Mouse (Mus musculus): ENCODE measurements around the gene Ctrb1. TPM values are rescaled to one million over a fixed set of nuclear protein-coding genes. Genes with fewer than 3 reads are reported as not detected.
A peak's percentile ranks its signal among the peaks of the same experiment; 100 is the strongest.
"Not testable (repeated sequence)": the region's sequence is repeated elsewhere in the genome, so short reads cannot be mapped to it uniquely, and the experiment has no call there.

Ctrb1 gene
- total RNA-seq, 2 experiments from 2014 or later: not detected

DNA sequence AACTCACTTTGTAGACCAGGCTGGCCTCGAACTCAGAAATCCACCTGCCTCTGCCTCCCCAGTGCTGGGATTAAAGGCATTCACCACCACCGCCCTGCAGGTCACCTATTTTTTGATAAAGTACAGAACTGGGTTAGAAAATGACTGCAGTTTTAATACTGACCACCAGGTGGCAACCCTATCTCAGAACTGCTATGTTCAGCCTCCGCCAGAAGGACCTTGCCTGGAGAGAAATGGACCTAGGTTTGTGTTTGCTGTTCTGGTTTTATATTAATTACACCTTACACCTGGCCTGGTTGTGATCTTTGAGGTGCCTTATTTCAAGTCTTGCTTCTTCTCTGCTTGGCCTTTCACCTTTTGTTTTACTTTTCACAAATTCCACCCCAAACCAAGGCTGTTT lies 12.7 kb downstream of the Ctrb1 start:
- Histone ChIP-seq H3K27ac (no peak overlapping the region), H3K4me3 (no peak overlapping the region)
- intact Hi-C loops (cut with DNase I): loop anchor here (1.0 to 2.0 kb wide), 2 partner anchors 133 to 157 kb away; no protein-coding TSS in a partner anchor
- peak; percentile 61 to 63 for DNase-seq (ENCODE audit: extremely low spot score in 1 of 2, low spot score in 2 of 2)
- peak; percentile 87 for TF ChIP-seq CTCF (IDR thresholded peaks at IDR 0.05)

DNA sequence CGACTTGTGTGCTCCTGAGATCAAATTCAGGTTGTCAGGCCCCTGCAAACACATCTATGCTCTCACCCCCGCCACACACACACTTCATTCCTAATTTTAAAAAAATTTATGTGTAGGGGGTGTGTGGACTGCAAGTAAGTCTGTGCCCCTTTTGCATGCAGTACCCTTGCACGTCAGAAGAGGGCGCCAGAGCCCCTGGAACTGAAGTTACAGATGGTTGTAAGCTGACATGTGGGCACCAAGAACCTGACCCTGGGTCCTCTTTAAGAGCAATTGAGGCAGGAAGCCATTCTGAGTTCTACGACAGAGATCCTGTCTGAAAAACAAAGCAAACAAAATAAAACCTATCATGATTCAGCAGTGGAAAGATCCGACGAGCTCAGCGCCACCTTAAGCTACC lies 14.6 kb downstream of the Ctrb1 start:
- DNase-seq (ENCODE audit: extremely low spot score in 1 of 2, low spot score in 2 of 2): no peak
- TF ChIP-seq CTCF (IDR thresholded peaks at IDR 0.05): peak; percentile 48
- Histone ChIP-seq H3K27ac (no peak overlapping the region), H3K4me3 (no peak overlapping the region)
- intact Hi-C loops (cut with DNase I): no loop called here

DNA sequence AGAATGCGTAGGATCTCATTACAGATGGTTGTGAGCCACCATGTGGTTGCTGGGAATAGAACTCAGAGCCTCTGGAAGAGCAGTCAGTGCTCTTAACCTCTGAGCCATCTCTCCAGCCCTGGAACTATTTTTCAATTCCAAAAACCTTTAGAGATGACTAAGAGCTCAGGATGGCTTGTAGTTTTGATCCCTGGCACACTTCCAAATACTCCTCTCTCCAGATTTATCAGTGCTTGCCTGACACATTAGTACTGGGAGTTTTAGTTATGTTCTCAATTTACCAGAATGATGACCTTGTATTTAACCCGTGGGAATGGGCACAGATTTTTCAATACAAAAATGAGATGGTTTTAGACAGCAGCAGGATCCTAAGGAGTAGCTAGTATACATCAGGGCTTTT lies 24.1 kb downstream of the Ctrb1 start:
- intact Hi-C loops (cut with DNase I): loop anchor here (10.0 kb wide), 1 partner anchor 322 kb away; no protein-coding TSS in a partner anchor

DNA sequence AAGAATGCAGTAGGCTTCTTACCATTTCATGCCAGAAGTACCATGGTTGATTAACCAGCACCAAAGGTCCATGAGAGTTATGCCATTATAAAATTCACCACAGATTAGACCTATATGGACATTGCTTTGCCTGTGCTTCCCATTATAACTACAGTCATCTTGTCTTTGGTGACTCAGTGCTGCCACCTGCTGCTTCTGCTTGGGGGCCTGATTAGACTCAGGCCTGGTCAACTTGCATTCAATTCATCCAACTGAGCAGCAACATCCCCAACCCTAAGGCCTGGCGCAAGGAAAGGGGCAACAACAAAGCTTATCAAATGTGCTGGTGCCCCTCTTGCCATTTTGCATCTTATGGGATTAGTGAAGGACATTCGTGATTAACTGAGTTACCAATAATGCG lies 28.3 kb downstream of the Ctrb1 start:
- peak; percentile 82 for TF ChIP-seq CTCF (IDR thresholded peaks at IDR 0.05)
- Histone ChIP-seq H3K4me3 (no peak overlapping the region), H3K27ac (no peak overlapping the region)
- intact Hi-C loops (cut with DNase I): loop anchor here (1.0 to 10.0 kb wide), 3 partner anchors 126 to 318 kb away; partner anchors contain the start of gene Znrf1
- DNase-seq (ENCODE audit: extremely low spot score in 1 of 2, low spot score in 2 of 2): peak; percentile 67 to 82

More for the DNA sequence above, 24.1 kb downstream of the Ctrb1 start:
- Histone ChIP-seq H3K4me3 (no peak overlapping the region), H3K27ac (no peak overlapping the region)
- no peak for DNase-seq (ENCODE audit: extremely low spot score in 1 of 2, low spot score in 2 of 2)
- no peak for TF ChIP-seq CTCF (IDR thresholded peaks at IDR 0.05)

DNA sequence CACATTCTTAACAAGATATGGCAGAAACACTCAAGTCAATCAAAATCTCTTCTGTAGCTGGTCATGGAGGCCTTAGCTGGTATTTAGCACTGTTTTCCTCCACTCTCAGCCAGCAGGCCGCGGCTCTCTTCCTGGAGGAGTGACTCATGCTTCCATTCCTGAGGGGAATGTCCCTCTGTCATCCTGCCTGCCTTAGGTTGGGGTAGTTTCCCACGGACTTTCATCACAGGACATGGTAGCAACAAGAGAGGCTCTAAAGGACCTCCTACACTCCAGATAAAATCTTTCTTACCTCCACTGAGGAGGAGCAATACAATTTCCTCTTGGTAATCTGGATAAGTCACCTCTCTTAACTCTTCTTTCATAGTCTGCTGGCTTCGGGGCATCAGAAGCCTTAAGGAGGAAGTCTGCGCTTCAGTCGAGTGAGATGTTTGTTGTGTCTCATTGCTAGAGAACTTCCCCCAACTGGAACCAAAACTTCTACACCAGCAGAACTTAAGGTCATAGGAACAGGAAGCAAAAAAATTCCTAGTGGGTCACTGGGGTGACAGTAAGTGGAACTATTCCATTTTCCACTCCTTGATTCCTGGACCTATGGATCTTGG lies 31.9 kb downstream of the Ctrb1 start:
- DNase-seq (ENCODE audit: extremely low spot score in 1 of 2, low spot score in 2 of 2): no peak
- no peak for TF ChIP-seq CTCF (IDR thresholded peaks at IDR 0.05)
- no peak overlapping the region for H3K4me3 ChIP-seq
- intact Hi-C loops (cut with DNase I): no loop called here
- peak overlapping the region; percentile 32; the same call in 1 of the 2 replicates for H3K27ac ChIP-seq

DNA sequence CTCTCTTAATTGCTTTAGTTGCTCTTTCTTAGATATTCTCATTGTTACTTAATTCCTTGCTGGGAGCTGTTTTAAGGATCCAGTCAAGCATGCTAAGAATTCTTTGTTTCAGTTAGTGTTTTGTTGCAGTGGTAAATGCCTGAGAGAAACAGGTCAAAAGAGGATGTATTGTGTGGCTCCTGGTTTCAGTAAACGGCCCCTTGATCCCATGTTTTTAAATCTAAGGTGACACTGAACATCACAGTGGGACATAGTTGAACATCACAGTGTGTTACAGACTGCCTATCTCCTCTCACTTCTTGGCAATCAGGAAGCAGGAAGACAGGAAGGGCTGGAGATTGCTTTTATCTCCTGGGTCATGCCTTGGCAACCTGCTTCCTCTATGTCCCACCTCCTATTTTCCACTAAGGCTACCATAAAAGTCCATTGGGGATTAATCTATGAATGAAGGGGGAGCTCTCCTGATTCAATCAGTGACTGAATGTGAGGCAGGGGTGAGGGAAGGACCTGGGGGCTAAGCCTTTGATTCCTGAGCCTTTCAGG lies 33.4 kb downstream of the Ctrb1 start:
- Histone ChIP-seq H3K27ac (no peak overlapping the region), H3K4me3 (no peak overlapping the region)
- DNase-seq (ENCODE audit: extremely low spot score in 1 of 2, low spot score in 2 of 2): no peak
- no peak for TF ChIP-seq CTCF (IDR thresholded peaks at IDR 0.05)
- intact Hi-C loops (cut with DNase I): no loop called here

DNA sequence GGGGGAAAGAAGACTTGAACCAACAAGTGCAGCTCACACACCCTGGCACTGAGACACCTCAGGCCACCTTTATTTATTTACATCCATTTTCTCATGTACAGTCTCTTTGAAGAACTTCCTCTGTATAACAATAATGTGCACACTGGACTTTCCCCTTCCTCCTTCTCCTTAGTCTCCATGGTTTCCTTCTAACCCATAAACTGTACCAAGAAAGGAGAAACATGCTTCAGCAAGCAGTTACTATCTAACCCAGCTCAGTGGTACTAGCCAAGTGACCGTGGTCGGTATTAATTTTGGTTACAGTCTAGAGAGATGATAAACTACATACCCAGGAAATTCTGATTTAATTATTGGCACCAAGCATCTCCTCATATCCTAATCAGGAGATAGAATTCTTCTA lies 37.3 kb downstream of the Ctrb1 start:
- intact Hi-C loops (cut with DNase I): no loop called here
- TF ChIP-seq CTCF (IDR thresholded peaks at IDR 0.05): no peak
- Histone ChIP-seq H3K27ac (no peak overlapping the region), H3K4me3 (no peak overlapping the region)
- no peak for DNase-seq (ENCODE audit: extremely low spot score in 1 of 2, low spot score in 2 of 2)

DNA sequence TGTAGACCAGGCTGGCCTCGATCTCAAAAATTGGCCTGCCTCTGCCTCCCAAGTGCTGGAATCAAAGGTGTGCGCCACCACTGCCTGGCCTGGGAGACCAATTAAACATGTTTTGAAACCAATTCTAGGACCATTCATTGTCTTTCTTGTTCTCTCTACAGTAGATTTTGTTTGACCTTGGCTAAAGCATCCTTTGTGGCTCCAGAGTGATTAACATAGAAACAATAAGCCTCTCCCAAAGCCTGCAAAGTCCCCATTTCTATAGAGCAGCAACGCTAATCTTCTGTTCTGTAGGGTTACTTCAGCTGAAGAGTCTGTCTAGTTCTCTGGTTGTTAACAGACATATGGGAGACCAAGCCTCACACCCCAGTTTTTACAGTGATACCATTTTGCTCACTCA lies 40.2 kb downstream of the Ctrb1 start:
- TF ChIP-seq CTCF (IDR thresholded peaks at IDR 0.05): no peak
- H3K4me3 ChIP-seq: no peak overlapping the region
- intact Hi-C loops (cut with DNase I): no loop called here
- DNase-seq (ENCODE audit: extremely low spot score in 1 of 2, low spot score in 2 of 2): no peak
- no peak overlapping the region for H3K27ac ChIP-seq

DNA sequence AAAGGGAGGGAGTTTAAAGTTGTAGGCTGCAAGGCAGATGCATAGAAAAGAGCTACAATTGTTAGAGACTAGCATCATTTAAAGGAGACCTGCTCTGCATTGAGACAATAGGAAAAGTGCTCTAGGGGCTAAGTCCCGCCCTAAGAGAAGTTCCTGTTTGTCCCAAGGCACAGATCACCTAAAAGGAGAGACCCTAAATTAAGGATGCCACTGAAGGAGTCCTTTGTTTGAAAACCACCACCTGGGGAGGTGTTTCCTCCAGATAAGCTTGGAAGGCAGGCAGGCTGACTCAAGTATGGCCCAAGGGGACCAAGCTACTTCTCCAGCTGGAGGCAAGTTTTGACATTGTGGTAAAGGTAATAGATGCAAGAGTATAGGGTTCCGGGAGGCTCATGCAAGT lies 42.0 kb downstream of the Ctrb1 start:
- H3K27ac ChIP-seq: no peak overlapping the region
- no peak overlapping the region for H3K4me3 ChIP-seq
- intact Hi-C loops (cut with DNase I): no loop called here
- no peak for DNase-seq (ENCODE audit: extremely low spot score in 1 of 2, low spot score in 2 of 2)
- TF ChIP-seq CTCF (IDR thresholded peaks at IDR 0.05): no peak

DNA sequence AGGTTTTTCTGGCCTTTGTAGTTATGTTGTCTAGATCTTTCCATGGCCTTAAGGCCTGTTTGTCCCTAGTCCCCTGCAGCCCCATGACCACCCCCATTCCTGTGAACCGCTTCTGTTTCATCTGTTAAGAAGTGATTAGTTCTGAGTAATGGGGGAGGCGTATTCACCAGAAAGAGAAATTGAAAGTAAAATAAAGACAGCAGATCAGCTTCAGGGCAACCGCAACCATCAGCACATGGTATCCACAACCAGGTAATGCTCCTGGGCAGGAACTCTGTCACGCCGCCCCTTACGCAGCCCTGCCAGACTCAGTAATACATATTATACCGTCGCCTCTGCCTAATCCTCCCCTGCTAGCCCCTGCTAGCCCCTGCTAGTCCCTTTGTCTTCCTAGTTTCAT lies 45.1 kb downstream of the Ctrb1 start:
- H3K4me3 ChIP-seq: no peak overlapping the region
- no peak for TF ChIP-seq CTCF (IDR thresholded peaks at IDR 0.05)
- H3K27ac ChIP-seq: no peak overlapping the region
- intact Hi-C loops (cut with DNase I): no loop called here
- no peak for DNase-seq (ENCODE audit: extremely low spot score in 1 of 2, low spot score in 2 of 2)

DNA sequence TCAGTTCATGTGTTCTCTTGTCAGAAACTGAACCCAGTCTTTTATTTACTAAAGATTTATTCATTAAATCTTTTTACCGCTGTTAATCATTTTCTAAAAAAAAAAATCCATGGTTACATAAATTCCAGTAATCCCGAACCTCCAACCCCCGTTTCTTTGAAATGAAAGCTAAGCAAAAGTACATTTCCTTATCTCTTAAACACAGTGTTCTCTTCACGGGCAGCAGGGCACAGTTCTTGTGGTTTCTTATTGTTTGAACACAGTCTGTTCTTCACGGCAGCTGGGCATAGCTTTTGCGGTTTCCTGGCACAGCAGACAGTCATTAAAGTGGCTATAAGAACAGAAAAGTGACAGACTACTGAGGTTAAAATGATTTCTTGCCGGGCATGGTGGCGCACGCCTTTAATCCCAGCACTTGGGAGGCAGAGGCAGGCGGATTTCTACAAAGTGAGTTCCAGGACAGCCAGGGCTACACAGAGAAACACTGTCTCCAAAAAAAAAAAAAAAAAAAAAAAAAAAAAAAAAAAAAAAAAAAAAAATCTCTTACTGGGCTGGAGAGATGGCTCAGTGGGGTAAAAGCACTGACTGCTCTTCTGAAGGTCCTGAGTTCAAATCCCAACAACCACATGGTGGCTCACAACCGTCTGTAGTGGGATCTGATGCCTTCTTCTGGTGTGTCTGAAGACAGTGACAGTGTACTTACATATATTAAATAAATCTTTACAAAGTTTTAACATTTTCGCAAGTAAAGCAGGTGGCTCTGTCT lies 46.3 kb downstream of the Ctrb1 start:
- Histone ChIP-seq H3K27ac (peak overlapping the region; percentile 100), H3K4me3 (peak overlapping the region; percentile 74)
- not testable (repeated sequence) for DNase-seq (ENCODE audit: extremely low spot score in 1 of 2, low spot score in 2 of 2)
- intact Hi-C loops (cut with DNase I): loop anchor here (5.0 kb wide), 1 partner anchor 107 kb away; the partner anchor contains the start of gene Znrf1

All from left cerebral cortex, adult 2 months (tissue).